Mouse (Mus musculus) natural killer cell, adult 2 months (primary cell): ENCODE measurements around the gene Ugt2b1.
"Not testable (repeated sequence)": the region's sequence is repeated elsewhere in the genome, so short reads cannot be mapped to it uniquely, and the experiment has no call there.

Experiments used
- DNase-seq, 2 experiments: peaks; one replicate each; pipeline ENCODE4 v3.0.0; 2022; ENCODE audit warnings: low spot score in 2 of 2

Gene Ugt2b1

DNA sequence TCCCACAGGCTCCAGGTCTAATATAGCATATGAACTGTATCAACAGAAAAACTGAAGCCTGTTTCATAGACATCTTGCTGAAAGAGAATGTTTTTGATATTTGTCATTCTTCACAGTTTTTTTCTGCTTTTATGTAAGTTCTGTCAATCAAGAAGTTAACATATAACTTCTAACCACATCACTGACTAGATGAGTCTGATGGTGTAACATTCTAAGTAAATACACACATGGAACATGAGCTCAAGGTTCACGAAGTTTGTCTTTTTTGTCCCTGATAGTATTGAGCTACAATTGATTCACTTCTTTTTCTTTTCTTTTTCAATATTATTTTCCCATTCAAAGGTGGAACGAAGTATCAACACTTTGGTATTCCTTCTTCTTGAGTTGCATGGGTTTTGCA, at the start of gene Ugt2b1:
Ugt2b1 (minus strand) TSS at position 105 of the 400 bp plus-strand sequence.
- DNase-seq, result no peak

GRCm38 (mm10) chr5:86967271-86967670, 40.9 kb upstream of the Ugt2b1 start:
- not testable (repeated sequence) for DNase-seq

DNA sequence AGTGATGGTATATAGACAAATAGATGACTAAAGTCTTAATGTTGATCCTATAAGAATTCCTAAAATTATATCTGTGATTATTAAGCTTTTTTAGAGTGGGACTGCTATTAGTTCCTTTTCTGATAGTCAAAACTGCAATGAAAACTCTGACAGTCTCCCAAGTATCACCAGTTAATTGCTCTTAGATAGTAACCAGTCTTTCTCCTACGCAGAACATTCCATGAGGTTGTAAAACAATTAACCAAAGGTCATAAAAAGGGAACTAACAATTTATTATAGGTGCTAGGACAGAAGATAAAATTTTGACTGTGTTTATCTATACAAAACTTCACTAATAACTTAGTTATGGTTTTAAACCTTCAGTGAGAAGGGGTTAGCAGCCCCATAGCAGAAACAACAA, 36.5 kb upstream of the Ugt2b1 start:
- DNase-seq, result not testable (repeated sequence)

- no peak for DNase-seq
These were observed 35.4 kb upstream of the Ugt2b1 start for GRCm38 (mm10) chr5:86961587-86962358.

- no peak for DNase-seq
These were observed 34.2 kb upstream of the Ugt2b1 start for GRCm38 (mm10) chr5:86960504-86960903.

- DNase-seq, result no peak
These were observed 15.8 kb upstream of the Ugt2b1 start for GRCm38 (mm10) chr5:86942111-86942510.

- no peak for DNase-seq
These were observed 5.6 kb downstream of the Ugt2b1 start for GRCm38 (mm10) chr5:86920661-86921233.

DNA sequence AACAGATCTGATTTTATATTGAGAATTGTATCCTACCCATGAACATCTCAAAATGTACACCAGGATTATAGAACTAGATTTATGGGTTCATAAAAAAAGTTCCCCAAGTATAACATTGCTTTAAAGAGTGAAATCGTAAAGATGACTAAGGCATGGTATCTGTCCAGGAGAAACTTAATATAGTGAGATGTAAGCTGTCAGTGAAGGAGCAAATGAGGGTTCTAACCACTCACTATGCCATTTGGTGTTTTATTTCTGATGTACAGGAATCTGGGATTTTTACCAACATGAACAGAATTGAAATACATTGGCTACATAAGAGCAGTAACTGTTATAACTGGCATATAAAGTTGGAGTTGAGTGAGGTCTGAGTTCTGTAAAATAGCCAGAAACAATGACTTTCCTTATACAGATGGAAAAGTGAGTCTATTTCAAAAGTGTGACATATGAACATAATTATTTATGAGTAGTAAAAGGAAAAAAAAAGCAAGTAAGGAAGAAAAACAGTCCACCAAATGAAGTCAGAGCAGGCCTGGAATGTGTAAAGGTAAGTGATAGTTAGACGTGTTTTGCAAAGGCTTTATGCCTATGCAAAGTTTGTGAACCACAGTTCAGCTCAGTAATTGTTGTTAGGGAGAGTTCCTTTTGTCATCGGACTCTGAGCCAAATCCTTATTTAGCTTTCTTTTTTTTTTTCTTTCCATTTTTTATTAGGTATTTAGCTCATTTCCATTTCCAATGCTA, 14.8 kb downstream of the Ugt2b1 start:
- DNase-seq, result no peak

- DNase-seq, result no peak
These were observed 15.6 kb downstream of the Ugt2b1 start for GRCm38 (mm10) chr5:86910770-86911169.

DNA sequence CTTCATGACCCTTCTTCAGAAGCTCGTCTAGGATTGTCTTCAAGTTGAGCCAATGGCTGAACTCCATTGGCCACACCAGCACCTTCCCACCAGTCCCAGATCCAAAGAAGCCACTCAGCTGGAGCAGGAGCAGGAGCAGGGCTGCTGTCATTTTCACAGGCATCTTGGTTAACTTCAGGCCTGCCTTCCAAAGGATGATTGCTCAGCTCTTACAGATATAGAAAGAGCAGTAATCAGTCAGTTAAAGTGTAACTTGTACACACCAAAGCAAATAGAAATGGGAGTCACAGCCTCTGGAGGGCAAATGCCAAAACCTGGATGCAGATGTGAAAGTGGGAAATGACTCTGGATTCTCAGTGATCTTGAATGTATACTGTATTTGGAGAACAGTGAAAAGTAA, 19.6 kb downstream of the Ugt2b1 start, which contains the start of gene Ugt2b34:
Ugt2b34 (minus strand) TSS at position 180 of the 400 bp plus-strand sequence.
- no peak for DNase-seq

GRCm38 (mm10) chr5:86889933-86890332, 36.4 kb downstream of the Ugt2b1 start:
- no peak for DNase-seq

- DNase-seq, result no peak
These were observed 37.9 kb downstream of the Ugt2b1 start for GRCm38 (mm10) chr5:86888420-86888819.

DNA sequence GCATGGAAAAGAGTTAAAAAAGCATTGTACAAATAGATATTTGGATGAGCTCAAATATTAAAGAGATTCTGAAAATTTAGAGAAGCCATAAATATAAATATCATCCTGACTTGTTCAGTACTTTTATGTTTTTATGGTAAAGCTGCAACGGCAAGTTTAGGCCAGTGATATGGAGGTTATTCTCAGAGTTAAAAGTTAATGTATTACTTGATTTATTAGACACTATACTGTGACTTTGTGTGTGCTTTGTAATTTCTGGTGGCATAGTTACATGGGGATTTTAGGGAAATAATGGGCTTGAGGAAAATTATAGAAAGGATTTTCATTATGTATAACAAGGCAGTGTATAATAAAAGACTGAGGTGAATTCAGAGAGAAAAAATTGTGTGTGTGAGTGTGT, 39.2 kb downstream of the Ugt2b1 start:
- DNase-seq, result no peak

DNA sequence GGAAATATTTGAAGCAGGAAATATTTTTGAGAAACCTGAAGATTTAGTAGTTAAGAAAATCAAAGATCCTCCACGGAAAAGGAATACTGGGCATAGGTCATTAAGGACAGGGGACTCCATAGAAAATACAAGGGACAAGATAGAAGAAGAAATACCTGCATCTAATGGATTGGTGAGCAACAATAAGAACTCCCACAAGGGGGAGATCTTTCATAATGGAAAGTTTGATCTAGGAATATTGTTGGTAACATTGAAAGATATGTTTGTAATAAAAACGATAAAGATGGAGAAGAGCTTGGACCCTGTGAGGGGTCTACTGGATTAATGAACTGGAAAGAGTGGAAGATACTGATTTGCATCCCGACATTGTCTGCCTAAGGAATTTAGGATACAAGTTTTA, 39.7 kb downstream of the Ugt2b1 start:
- no peak for DNase-seq

GRCm38 (mm10) chr5:86871877-86872276, 54.5 kb downstream of the Ugt2b1 start:
- DNase-seq, result no peak
